ENCODE assay signal across 22 mouse cellular contexts in the genomic region with DNA sequence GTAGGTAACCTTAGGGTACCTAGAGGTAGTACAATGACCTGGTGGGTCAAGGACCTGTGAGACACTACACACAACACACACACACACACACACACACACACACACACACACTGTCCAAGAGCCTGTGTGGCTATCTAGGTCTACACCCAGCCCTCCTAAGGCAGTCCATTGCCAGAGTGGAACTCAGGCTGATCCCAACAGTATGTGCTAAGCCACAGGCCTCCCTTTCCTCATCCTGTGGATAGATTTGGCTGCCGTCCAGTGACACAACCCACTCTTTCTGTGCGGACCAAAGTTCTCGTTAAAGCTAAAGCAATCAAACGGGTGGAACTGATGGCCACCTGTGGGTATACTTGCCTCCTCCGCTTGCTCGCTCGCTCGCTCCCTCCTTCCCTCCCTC. TPM values are rescaled to one million over a fixed set of nuclear protein-coding genes. Genes with fewer than 3 reads are reported as not detected.
DNase-seq lines count a peak whose midpoint lies in the region; ATAC-seq and TF ChIP-seq lines count a peak whose summit lies in the region.
"Had no signal": no experiment of that assay in that cellular context is flagged by ENCODE, and none has a peak within 500 bp of the region (broad histone marks: within the 10 kb centered on the region; RNA-seq: fewer than 3 reads in every experiment).

No protein-coding gene starts in this region.

- peak; percentile 56; the same call in 1 of the 2 replicates for ATAC-seq in limb, embryonic 13.5 days (ENCODE audit: low FRiP score, low read depth)
- peak; percentile 83 for ATAC-seq in liver, postnatal 0 days
- ATAC-seq: activated CD4-positive, CD25-positive, alpha-beta regulatory T cell, adult 4 months; forebrain, embryonic 15.5 days; midbrain, embryonic 13.5 days; Patski had no signal

- no peak for DNase-seq in heart, embryonic 10.5 days (ENCODE audit: low spot score)
- DNase-seq in heart, postnatal 4 days: no peak
- no peak for DNase-seq in limb, embryonic 10.5 days (ENCODE audit: low spot score)
- DNase-seq in liver: peak; percentile 12
- DNase-seq in liver, postnatal 0 days: peak; percentile 66
- DNase-seq in embryo, embryonic 10.5 days (ENCODE audit: low spot score): no peak
- DNase-seq in thymus, postnatal 10 days (ENCODE audit: low spot score in 2 of 2): no peak
- DNase-seq: adrenal gland, postnatal 14 days; cerebellum, adult 8-10 months; gastrocnemius, adult 2 months; kidney, adult 8-10 months; lung, adult 2 months; right cerebral cortex, postnatal 4 days; thymus, postnatal 4 days had no signal

- H3K27ac ChIP-seq in heart, embryonic 10.5 days: peak overlapping the region; percentile 72; the same call in 1 of the 2 replicates
- no peak overlapping the region for H3K27ac ChIP-seq in limb, embryonic 13.5 days
- H3K27ac ChIP-seq in limb, embryonic 10.5 days: no peak overlapping the region
- no peak overlapping the region for H3K27ac ChIP-seq in liver, postnatal 0 days (ENCODE audit: low read depth)
- H3K27ac ChIP-seq: forebrain, embryonic 15.5 days; gastrocnemius, adult 2 months; macrophage; midbrain, embryonic 13.5 days had no signal

- no peaks in the 10 kb centered on the region for H3K36me3 ChIP-seq in heart, embryonic 10.5 days
- no peaks in the 10 kb centered on the region for H3K36me3 ChIP-seq in limb, embryonic 13.5 days
- no peaks in the 10 kb centered on the region for H3K36me3 ChIP-seq in limb, embryonic 10.5 days
- no peaks in the 10 kb centered on the region for H3K36me3 ChIP-seq in liver, postnatal 0 days (replicated peaks; ENCODE audit: insufficient read depth, low read length)
- H3K36me3 ChIP-seq: forebrain, embryonic 15.5 days; midbrain, embryonic 13.5 days had no signal

- 64% methylated on average over 8 of the region's 8 CpGs for WGBS in heart, embryonic 10.5 days
- WGBS in limb, embryonic 13.5 days: 22% methylated on average over 8 of the region's 8 CpGs
- WGBS in limb, embryonic 10.5 days: 74% methylated on average over 8 of the region's 8 CpGs
- WGBS in liver, postnatal 0 days (ENCODE audit: insufficient replicate concordance): 44% methylated on average over 8 of the region's 8 CpGs

- no peaks in the 10 kb centered on the region for H3K27me3 ChIP-seq in heart, embryonic 10.5 days (ENCODE audit: insufficient read depth, poor library complexity, severe bottlenecking)
- peaks cover 18% of the 10 kb centered on the region; the same call in 1 of the 2 replicates for H3K27me3 ChIP-seq in limb, embryonic 13.5 days
- H3K27me3 ChIP-seq in limb, embryonic 10.5 days (ENCODE audit: low read depth, poor library complexity, severe bottlenecking): peaks cover 48% of the 10 kb centered on the region; the same call in 1 of the 2 replicates
- H3K27me3 ChIP-seq in liver, postnatal 0 days (ENCODE audit: insufficient read depth, low read length): no peaks in the 10 kb centered on the region; the same call in 1 of the 2 replicates
- H3K27me3 ChIP-seq: forebrain, embryonic 15.5 days; midbrain, embryonic 13.5 days had no signal

- no peak for TF ChIP-seq EP300 in liver, postnatal 0 days (IDR thresholded peaks at IDR 0.05; ENCODE audit: low read depth)

- no peak overlapping the region for H3K9ac ChIP-seq in limb, embryonic 13.5 days
- no peak overlapping the region for H3K9ac ChIP-seq in liver, postnatal 0 days (replicated peaks)
- H3K9ac ChIP-seq: forebrain, embryonic 15.5 days; midbrain, embryonic 13.5 days had no signal

- no peaks in the 10 kb centered on the region for H3K9me3 ChIP-seq in heart, embryonic 10.5 days
- no peaks in the 10 kb centered on the region for H3K9me3 ChIP-seq in limb, embryonic 13.5 days
- H3K9me3 ChIP-seq in limb, embryonic 10.5 days (replicated peaks): no peaks in the 10 kb centered on the region
- H3K9me3 ChIP-seq in liver, postnatal 0 days (ENCODE audit: low read length): no peaks in the 10 kb centered on the region
- H3K9me3 ChIP-seq: forebrain, embryonic 15.5 days; midbrain, embryonic 13.5 days had no signal

- peak overlapping the region; percentile 41 for H3K4me3 ChIP-seq in heart, embryonic 10.5 days
- H3K4me3 ChIP-seq in limb, embryonic 13.5 days: no peak overlapping the region
- no peak overlapping the region for H3K4me3 ChIP-seq in limb, embryonic 10.5 days
- no peak overlapping the region for H3K4me3 ChIP-seq in liver, postnatal 0 days (ENCODE audit: low read depth, low read length)
- H3K4me3 ChIP-seq: forebrain, embryonic 15.5 days; gastrocnemius, adult 2 months; midbrain, embryonic 13.5 days had no signal

- H3K4me2 ChIP-seq in limb, embryonic 13.5 days (replicated peaks): no peak overlapping the region
- H3K4me2 ChIP-seq in liver, postnatal 0 days (ENCODE audit: low read depth, low read length): no peak overlapping the region
- H3K4me2 ChIP-seq: forebrain, embryonic 15.5 days; midbrain, embryonic 13.5 days had no signal

- no peak for TF ChIP-seq CTCF in liver, postnatal 0 days (IDR thresholded peaks at IDR 0.05; ENCODE audit: low read depth)

- H3K4me1 ChIP-seq in heart, embryonic 10.5 days: peaks cover 40% of the 10 kb centered on the region
- H3K4me1 ChIP-seq in limb, embryonic 13.5 days: peaks cover 13% of the 10 kb centered on the region
- peaks cover 4% of the 10 kb centered on the region; the same call in 1 of the 2 replicates for H3K4me1 ChIP-seq in limb, embryonic 10.5 days
- no peaks in the 10 kb centered on the region for H3K4me1 ChIP-seq in liver, postnatal 0 days (ENCODE audit: insufficient read depth)

RNA-seq across cellular contexts. Expression of gene Tmem115, which starts 43.6 kb away (rescaled TPM):
- polyA plus RNA-seq in heart, embryonic 10.5 days (2016; fragmentation: Nextera tagmentation; extraction: Ambion mirVana): 42.7 and 46.8 TPM in 2 replicates
- 10 to 100 TPM; 22.1 to 22.8 TPM for total RNA-seq in heart, postnatal 4 days (2021)
- polyA plus RNA-seq in limb, embryonic 13.5 days (2015; fragmentation: Nextera tagmentation; extraction: Ambion mirVana): 46.9 and 47.8 TPM in 2 replicates
- 41.3 and 43.5 TPM in 2 replicates for polyA plus RNA-seq in limb, embryonic 10.5 days (2016; fragmentation: Nextera tagmentation; extraction: Ambion mirVana)
- 15.7 and 17.9 TPM in 2 replicates for polyA plus RNA-seq in liver, postnatal 0 days (2015; fragmentation: Nextera tagmentation; extraction: Ambion mirVana)

RNA-seq across cellular contexts. Expression of gene Cyb561d2, which starts 51.8 kb away (rescaled TPM):
- 24.1 and 24.5 TPM in 2 replicates for polyA plus RNA-seq in heart, embryonic 10.5 days (2016; fragmentation: Nextera tagmentation; extraction: Ambion mirVana)
- total RNA-seq in heart, postnatal 4 days (2021): 1 to 10 TPM; 6.6 to 7.2 TPM
- 21.1 and 21.2 TPM in 2 replicates for polyA plus RNA-seq in limb, embryonic 13.5 days (2015; fragmentation: Nextera tagmentation; extraction: Ambion mirVana)
- 13.2 and 15.8 TPM in 2 replicates for polyA plus RNA-seq in limb, embryonic 10.5 days (2016; fragmentation: Nextera tagmentation; extraction: Ambion mirVana)
- 18.5 and 19.6 TPM in 2 replicates for polyA plus RNA-seq in liver, postnatal 0 days (2015; fragmentation: Nextera tagmentation; extraction: Ambion mirVana)

RNA-seq across cellular contexts. Expression of gene Nprl2, which starts 51.9 kb away (rescaled TPM):
- polyA plus RNA-seq in heart, embryonic 10.5 days (2016; fragmentation: Nextera tagmentation; extraction: Ambion mirVana): 28.3 and 33.1 TPM in 2 replicates
- 10 to 100 TPM; 12.0 TPM for total RNA-seq in heart, postnatal 4 days (2021)
- polyA plus RNA-seq in limb, embryonic 13.5 days (2015; fragmentation: Nextera tagmentation; extraction: Ambion mirVana): 41.8 and 44.2 TPM in 2 replicates
- polyA plus RNA-seq in limb, embryonic 10.5 days (2016; fragmentation: Nextera tagmentation; extraction: Ambion mirVana): 34.0 and 37.3 TPM in 2 replicates
- 8.5 TPM in 2 replicates for polyA plus RNA-seq in liver, postnatal 0 days (2015; fragmentation: Nextera tagmentation; extraction: Ambion mirVana)

RNA-seq across cellular contexts. Expression of gene Zmynd10, which starts 57.0 kb away (rescaled TPM):
- polyA plus RNA-seq in heart, embryonic 10.5 days (2016; fragmentation: Nextera tagmentation; extraction: Ambion mirVana): 0.17 TPM in 1 of 2 replicates, not detected in the other
- under 1 TPM; 0.26 to 0.32 TPM for total RNA-seq in heart, postnatal 4 days (2021)
- polyA plus RNA-seq in limb, embryonic 13.5 days (2015; fragmentation: Nextera tagmentation; extraction: Ambion mirVana): 1.7 and 2.1 TPM in 2 replicates
- polyA plus RNA-seq in limb, embryonic 10.5 days (2016; fragmentation: Nextera tagmentation; extraction: Ambion mirVana): 0.25 and 0.33 TPM in 2 replicates
- polyA plus RNA-seq in liver, postnatal 0 days (2015; fragmentation: Nextera tagmentation; extraction: Ambion mirVana): 0.59 and 0.73 TPM in 2 replicates
- total RNA-seq: granulocyte monocyte progenitor cell, adult 5-6 weeks; neutrophil, adult 5-6 weeks had no signal
- polyA plus RNA-seq: macrophage had no signal

Comparison
In these comparisons a context has a peak if more than half of its experiments do, and no peak if none do; other contexts are left out.
1. DNase-seq: peak in liver (single experiment) and liver, postnatal 0 days (single experiment); none in heart, embryonic 10.5 days (single experiment), heart, postnatal 4 days (single experiment), limb, embryonic 10.5 days (single experiment), embryo, embryonic 10.5 days (single experiment) and thymus, postnatal 10 days (0 of 2).